Mouse (Mus musculus) retina, adult 2 months (tissue): ENCODE measurements around the gene Dusp2.
"Not testable (repeated sequence)": the region's sequence is repeated elsewhere in the genome, so short reads cannot be mapped to it uniquely, and the experiment has no call there.

Source experiments
- DNase-seq: peaks from one replicate; pipeline ENCODE4 v3.0.0-alpha.2; 2012; ENCODE audit warnings: low read depth, low spot score

Gene Dusp2

DNA sequence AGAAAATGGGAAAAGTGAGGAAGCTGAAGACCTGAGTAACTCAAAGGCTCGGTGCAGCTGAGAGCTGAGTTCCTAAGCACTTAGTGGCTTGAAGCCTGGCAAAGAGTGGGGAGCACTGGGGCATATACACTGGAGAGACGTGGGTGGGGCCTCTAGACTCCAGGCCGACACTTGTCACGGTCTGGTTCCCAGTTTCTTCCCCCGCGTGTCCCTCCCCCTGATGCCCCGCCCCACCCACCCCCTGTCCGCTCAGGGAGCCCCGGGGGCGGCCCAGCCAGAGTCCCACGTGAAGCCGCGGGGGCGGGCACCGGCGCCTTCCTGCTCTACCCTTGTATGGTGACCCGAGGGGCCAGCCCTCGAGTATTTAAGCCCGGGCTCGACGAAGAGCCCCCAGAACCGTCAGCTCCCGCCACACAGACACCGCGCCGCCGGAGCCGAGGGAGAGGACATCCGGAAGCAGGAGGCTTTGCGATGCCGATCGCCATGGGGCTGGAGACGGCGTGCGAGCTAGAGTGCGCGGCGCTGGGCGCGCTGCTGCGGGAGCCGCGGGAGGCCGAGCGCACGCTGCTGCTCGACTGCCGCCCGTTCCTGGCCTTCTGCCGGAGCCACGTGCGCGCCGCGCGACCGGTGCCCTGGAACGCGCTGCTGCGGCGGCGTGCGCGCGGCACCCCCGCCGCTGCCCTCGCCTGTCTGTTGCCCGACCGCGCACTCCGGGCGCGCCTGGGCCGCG, at the start of gene Dusp2:
Gene Dusp2, plus strand, starts transcription at position 393 of the 730 bp plus-strand sequence.
- peak; percentile 15 for DNase-seq

DNA sequence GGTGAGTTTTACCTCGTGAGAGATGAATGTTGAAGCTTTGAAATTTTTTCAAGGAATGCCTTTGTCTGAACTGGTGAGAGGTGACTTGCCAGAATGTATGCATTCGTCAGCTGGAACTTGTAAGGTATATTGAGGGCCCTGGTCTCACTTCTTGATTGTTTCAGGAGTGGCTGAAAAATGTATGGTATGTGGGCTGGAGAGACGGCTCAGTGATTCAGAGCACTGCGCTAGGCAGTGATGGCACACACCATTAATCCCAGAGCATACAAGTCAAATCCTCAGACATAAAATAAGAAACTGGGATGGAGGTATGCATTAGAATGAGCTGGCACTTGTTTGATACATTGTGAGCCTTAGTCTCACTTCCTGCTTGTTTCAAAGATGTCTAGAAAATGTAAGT, 43.7 kb upstream of the Dusp2 start:
- no peak for DNase-seq

DNA sequence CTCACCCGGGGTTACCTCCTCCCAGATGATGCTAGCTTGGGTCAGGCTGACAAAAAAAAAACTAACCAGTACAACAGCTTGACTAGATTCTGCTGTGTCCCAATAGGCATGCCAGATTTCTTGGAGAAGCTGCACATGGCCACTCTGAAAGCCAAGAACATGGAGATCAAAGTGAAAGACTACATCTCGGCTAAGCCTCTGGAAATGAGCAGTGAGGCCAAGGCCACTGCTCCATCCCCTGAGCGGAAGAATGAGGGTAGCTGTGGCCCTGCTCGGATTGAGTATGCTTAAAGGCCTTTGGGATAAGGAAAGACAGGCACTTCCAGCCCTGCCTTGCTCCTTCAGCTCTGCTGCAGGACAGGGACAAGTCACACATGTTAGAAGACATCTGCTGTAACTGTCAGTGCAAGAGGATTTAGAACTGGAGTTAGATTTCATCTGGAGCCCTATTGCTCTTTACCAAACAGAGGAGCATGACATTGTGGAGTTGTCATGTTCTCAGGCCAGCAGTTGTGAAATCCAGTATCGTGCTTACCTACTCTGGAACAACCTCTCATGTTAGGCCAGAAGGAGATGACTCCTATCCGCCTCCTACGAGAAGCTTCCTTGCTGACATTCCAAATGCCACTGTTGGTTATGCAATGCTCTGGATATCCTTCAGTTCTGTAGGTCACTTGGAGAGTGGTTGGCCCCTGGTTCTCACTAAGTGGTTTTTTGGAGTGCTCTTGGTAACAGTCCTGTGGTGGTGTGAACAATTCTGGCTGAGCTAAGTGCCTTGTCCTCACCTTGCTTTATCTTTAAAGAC, 38.8 kb upstream of the Dusp2 start:
- no peak for DNase-seq

DNA sequence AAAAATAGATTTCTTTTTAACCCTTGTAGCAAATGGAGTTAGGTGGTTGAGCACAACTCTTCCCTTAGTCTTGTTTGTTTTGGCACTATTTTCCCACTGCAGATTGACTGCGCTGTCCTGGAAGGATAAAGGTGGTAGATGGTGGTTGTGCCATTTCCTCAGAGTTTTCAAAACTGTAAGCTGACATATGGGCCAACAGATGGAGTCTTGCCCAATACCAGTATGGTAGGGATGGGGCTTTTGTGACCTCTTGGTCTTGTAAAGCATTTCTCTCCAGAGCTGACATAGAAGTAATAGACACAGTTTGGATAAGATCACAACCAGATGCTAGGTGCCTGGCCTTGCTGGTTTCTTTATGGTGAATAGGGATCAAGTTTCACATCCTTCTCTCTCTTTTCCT, 37.9 kb upstream of the Dusp2 start:
- no peak for DNase-seq

DNA sequence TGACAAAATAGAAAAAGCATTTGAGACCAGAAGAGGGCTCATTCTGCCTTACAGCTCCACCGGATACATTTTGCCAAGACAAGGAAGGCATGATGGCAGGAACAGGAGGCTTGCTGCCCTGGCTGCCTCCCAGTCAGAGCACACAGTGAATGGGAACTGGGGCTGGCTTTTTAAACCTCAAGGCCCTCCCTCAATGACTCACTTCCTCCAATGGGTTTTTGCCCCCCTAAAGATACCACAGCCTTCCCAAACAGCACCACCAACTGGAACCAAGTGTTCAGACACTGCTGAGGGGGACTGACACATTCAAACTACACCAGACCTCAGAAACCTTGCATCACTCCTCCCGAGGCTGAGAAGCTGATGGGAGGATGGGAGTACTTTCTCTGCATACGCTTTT, 35.3 kb upstream of the Dusp2 start:
- no peak for DNase-seq

DNA sequence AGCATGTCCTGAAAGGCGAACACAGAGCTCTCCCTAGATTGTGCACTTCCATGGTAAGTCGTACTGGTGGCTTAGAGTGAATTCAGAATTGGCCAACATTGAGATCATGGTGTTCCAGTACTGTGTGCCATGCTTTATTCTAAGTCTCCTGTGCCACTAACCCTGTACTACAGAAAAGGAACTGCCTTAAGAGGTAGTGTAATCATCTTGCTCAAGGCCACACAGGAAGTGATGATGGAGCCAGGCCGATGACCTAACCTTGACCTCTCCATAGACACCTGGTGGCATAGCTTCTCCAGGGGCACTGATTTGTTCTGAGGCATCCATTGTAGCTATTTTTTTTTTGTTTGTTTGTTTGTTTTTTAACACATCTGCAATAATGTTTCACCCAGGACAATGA, 34.1 kb upstream of the Dusp2 start:
- no peak for DNase-seq

GRCm38 (mm10) chr2:127304192-127304591, 31.8 kb upstream of the Dusp2 start:
- DNase-seq = not testable (repeated sequence)

- no peak for DNase-seq
Measured at GRCm38 (mm10) chr2:127304609-127305210, 31.2 kb upstream of the Dusp2 start.

- DNase-seq = no peak
Measured at GRCm38 (mm10) chr2:127306123-127306522, 29.8 kb upstream of the Dusp2 start.

DNA sequence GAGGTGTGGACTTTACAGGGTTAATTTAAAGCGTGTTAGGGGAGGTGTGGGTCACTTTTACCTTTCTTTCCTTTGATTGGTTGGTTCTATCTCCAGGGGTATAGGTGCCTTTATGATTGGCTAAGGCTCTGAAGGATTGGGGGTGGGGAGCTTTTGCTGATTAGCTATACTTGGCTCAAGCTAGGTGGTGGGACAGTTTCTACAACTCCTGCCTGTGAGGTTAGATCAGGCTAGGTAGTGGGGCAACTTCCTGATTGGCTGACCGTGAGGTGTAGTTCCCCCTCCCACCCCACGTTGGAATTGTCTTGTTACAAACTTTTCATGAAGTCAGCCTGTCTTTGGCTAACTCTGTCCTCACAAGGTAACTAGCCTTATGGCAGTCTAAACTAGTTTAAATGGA, 28.8 kb upstream of the Dusp2 start:
- no peak for DNase-seq

DNA sequence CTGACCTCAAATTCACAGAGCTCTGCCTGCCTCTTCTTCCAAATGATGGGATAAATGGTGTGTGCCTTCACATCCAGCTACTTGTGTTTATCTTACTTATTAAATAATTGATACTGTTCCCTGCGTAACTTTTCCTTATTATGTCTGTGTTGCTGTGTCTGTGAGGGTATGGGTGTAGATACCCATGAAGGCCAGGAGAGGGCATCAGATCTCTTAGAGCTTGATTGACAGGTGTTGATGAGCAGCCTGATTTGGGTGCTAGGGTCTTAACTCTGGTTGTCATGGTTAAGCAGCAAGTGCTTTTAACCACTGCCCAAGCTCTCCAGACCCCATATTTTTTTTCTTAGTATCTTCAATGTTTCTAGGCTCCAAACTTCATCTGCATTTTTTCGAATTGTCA, 27.3 kb upstream of the Dusp2 start:
- DNase-seq = no peak

DNA sequence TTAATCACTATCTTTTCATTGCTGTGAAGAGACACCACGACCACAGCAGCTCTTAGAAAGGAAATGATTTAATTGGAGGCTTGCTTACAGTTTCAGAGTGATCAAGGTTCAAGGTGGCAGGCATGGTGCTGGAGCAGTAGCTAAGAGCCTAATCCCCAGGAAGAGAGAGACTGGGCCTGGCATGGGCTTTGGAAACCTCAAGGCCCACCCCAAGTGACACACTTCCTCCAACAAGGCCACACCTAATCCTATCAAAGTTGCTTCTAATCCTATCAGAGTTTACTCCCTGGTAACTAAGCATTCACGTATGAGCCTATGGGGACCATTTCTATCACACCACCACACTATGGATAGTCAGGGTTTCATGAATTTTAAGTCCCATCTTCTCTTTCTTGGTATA, 25.7 kb upstream of the Dusp2 start:
- DNase-seq = peak; percentile 26

DNA sequence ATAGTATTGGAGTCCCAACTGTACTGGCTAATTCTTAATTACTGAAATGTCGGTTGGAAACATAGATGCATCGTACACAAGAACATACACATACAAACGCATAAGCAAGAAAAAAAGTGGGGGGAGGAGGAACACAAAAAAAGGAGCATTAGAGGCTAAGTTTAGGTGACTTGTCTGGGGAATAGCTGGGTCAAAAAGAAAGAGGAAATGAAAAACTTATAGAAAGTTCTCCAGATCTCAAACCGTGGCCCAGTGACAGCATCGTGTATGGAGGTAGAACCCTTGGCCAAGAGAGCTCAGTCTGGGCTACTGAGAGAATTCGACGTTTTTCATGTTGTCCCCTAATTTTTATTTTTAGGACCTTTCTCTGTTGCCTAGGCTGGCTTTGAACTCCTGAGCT, 25.3 kb upstream of the Dusp2 start:
- no peak for DNase-seq

GRCm38 (mm10) chr2:127311193-127311592, 24.8 kb upstream of the Dusp2 start:
- no peak for DNase-seq

DNA sequence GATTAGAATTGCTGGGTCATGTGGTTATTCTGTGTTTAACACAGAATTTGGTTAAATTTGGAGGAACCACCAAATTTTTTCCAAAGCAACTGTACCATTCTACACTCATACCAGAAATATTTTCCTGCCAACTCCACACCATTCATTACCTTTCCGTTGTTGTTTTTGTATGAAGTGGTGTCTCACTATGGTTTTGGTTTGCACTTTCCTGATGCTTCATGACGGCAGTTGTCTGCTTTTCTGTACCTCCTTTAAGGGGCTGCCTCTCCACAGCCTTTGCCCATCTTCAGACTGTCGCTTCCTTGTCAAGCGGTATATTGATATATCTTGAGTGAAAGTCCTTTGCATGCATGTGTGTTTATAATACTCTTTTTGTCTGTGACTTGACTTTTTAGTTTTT, 23.2 kb upstream of the Dusp2 start:
- no peak for DNase-seq

GRCm38 (mm10) chr2:127313878-127314277, 22.1 kb upstream of the Dusp2 start:
- DNase-seq = no peak

DNA sequence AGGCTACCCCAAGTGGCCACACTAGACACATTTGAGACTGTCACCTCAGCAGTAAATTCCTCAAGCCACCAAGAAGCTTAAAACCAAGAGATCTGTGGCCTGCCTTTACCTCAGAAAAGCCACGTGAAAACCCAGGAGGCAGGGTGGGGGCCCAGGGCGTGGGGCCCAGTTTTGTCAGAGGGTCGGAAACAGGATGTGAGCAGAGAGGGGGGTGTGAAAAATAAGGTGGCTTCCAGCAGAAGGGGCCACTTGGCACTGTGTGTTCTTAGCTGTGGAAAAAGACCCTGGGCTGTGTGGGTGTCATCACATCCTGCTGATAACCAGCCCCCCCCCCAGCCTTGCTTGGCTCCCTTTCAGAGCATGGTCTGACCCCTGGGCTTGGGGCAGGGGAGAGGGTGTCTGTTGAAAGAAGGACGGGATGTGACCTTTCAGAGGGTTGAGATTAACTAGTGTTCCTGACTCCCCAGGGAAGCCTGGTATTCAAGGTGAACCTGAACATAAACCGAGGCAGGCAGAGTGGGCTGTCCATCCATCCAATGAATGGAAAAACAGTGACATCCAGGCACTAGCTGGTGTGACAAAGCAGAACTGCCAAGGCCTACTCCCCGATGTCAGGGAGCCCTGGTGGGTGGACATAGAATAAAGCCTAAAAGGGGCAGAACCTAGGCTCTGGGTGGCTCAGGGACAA, 21.3 kb upstream of the Dusp2 start:
- DNase-seq = no peak

GRCm38 (mm10) chr2:127315155-127315470, 20.8 kb upstream of the Dusp2 start:
- no peak for DNase-seq

GRCm38 (mm10) chr2:127316431-127316830, 19.5 kb upstream of the Dusp2 start:
- DNase-seq = no peak

DNA sequence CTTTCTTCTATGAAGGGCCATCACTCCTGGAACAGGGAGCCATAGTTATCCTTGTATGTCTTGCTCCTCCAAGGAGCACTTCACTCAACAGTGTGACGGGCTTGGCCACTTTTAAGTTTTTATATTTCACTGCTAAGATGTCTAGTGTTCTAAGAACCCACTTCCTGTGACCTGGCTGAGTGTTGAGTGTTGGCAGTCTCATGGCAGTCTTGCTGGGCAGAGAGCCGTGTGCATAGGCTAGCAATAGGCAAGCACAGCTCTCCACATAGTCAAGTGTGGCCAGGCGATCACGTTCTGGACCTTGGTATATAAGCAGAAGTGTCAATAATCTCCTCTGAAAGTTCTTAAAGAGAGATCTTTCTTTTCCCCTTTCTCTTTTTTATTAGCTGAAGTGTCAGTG, 17.8 kb upstream of the Dusp2 start:
- DNase-seq = no peak

- DNase-seq = no peak
Measured at GRCm38 (mm10) chr2:127319071-127319470, 16.9 kb upstream of the Dusp2 start.

GRCm38 (mm10) chr2:127322671-127323285, 13.2 kb upstream of the Dusp2 start:
- no peak for DNase-seq
